Mouse (Mus musculus): ENCODE data around the gene Dnajc16.

- TF ChIP-seq CTCF (IDR thresholded peaks at IDR 0.05; ENCODE audit: low read depth, low read length) (no peak), POLR2A (IDR thresholded peaks at IDR 0.05; ENCODE audit: borderline replicate concordance, low read depth, low read length) (no peak)
Observed at GRCm38 (mm10) chr4:141819316-141819715, 28.6 kb upstream of the Dnajc16 start.
